Mouse (Mus musculus): ENCODE data around the gene 1700029I15Rik.

GRCm38 (mm10) chr2:92401091-92401561, 18.8 kb downstream of the 1700029I15Rik start, which contains the start of gene Mapk8ip1:
- TF ChIP-seq CTCF (IDR thresholded peaks at IDR 0.05; ENCODE audit: insufficient read depth, low read length): no peak
- TF ChIP-seq POLR2A (IDR thresholded peaks at IDR 0.05; ENCODE audit: borderline replicate concordance, extremely low read depth, low read depth, low read length): no peak
